Mouse (Mus musculus) CH12.LX (cell line): ENCODE measurements around the gene Ttc7b. TPM values are rescaled to one million over a fixed set of nuclear protein-coding genes. Genes with fewer than 3 reads are reported as not detected.

ENCODE experiments used
- DNase-seq: peaks from one replicate; pipeline ENCODE4 v3.0.0-alpha.2; 2013; ENCODE audit errors: extremely low read depth
- H3K27ac ChIP-seq: 2 replicates; pipeline ENCODE4 v1.5.1; 2012; ENCODE audit warnings: low read depth, mild to moderate bottlenecking, control low read depth, moderate library complexity; ENCODE audit not compliant: insufficient read depth
- H3K27me3 ChIP-seq: replicated peaks from 2 replicates; pipeline ENCODE3; 2012; ENCODE audit warnings: inconsistent platforms
- H3K36me3 ChIP-seq, 2 experiments: replicated peaks in 1 of 2; 2 replicates each; pipeline versions ENCODE3 to v1.6.1; 2012; ENCODE audit warnings: inconsistent platforms in 1 of 2, low read length in 1 of 2, mild to moderate bottlenecking in 1 of 2, mixed read lengths in 1 of 2, moderate library complexity in 1 of 2; ENCODE audit not compliant: control insufficient read depth in 1 of 2, insufficient read depth in 1 of 2
- H3K4me1 ChIP-seq, 2 experiments: 2 replicates each; pipeline ENCODE4 v1.6.1; 2012; ENCODE audit warnings: inconsistent platforms in 1 of 2, moderate library complexity in 1 of 2; ENCODE audit not compliant: insufficient read depth in 2 of 2, control insufficient read depth in 1 of 2
- H3K4me2 ChIP-seq: 2 replicates; pipeline ENCODE4 v1.6.1; 2012; ENCODE audit warnings: low read depth, mild to moderate bottlenecking, control low read depth; ENCODE audit not compliant: poor library complexity, insufficient read depth, severe bottlenecking
- H3K4me3 ChIP-seq, 3 experiments: fragments of 150-350 bp in 1 of 3; sonication (generic) in 1 of 3; replicated peaks in 1 of 3; 2 replicates each; pipeline versions ENCODE3 to v1.5.1; 2011 to 2012; ENCODE audit warnings: low read depth in 2 of 3, low read length in 2 of 3, mild to moderate bottlenecking in 2 of 3, moderate library complexity in 2 of 3, control low read depth in 1 of 3, improper control_type of control experiment in 1 of 3, inconsistent platforms in 1 of 3, mixed read lengths in 1 of 3; ENCODE audit not compliant: poor library complexity in 1 of 3
- H3K79me2 ChIP-seq: replicated peaks from 2 replicates; pipeline ENCODE4 v1.6.1; 2012; ENCODE audit warnings: mild to moderate bottlenecking, moderate library complexity; ENCODE audit not compliant: control insufficient read depth, poor library complexity, insufficient read depth, severe bottlenecking; ENCODE audit errors: extremely low read depth
- H3K9ac ChIP-seq: 2 replicates; pipeline ENCODE4 v1.6.1; 2012; ENCODE audit warnings: low read depth, mild to moderate bottlenecking, control low read depth, moderate library complexity; ENCODE audit not compliant: insufficient read depth
- H3K9me3 ChIP-seq: replicated peaks from 2 replicates; pipeline ENCODE3; 2012; ENCODE audit warnings: low read length, inconsistent platforms, mixed read lengths
- CHD1 ChIP-seq: IDR thresholded peaks from 2 replicates; pipeline ENCODE4 v1.6.1; 2012; ENCODE audit warnings: low read depth, low read length, improper control_type of control experiment, inconsistent platforms
- ELF1 ChIP-seq: IDR thresholded peaks from 2 replicates; pipeline ENCODE4 v1.6.1; 2014; ENCODE audit warnings: low read depth, mild to moderate bottlenecking, inconsistent platforms, low read length, improper control_type of control experiment
- ETS1 ChIP-seq: conservative IDR thresholded peaks from 2 replicates; pipeline ENCODE4 v1.6.1; 2012; ENCODE audit warnings: low read depth, mild to moderate bottlenecking, inconsistent platforms, low read length, improper control_type of control experiment, moderate library complexity
- GABPA ChIP-seq: IDR thresholded peaks from 2 replicates; pipeline ENCODE4 v1.6.1; 2012; ENCODE audit warnings: low read depth, low read length, improper control_type of control experiment, inconsistent platforms; ENCODE audit not compliant: insufficient replicate concordance
- IRF4 ChIP-seq: IDR thresholded peaks from 2 replicates; pipeline ENCODE4 v1.6.1; 2014; ENCODE audit warnings: low read depth, mild to moderate bottlenecking, inconsistent platforms, low read length, improper control_type of control experiment
- MAZ ChIP-seq: IDR thresholded peaks from 2 replicates; pipeline ENCODE4 v1.6.1; 2012; ENCODE audit warnings: low read depth, mild to moderate bottlenecking, inconsistent platforms, low read length, improper control_type of control experiment, moderate library complexity
- MEF2A ChIP-seq: IDR thresholded peaks from 2 replicates; pipeline ENCODE4 v1.6.1; 2014; ENCODE audit warnings: low read depth, mild to moderate bottlenecking, inconsistent platforms, low read length, improper control_type of control experiment, borderline replicate concordance
- MXI1 ChIP-seq: IDR thresholded peaks from 2 replicates; pipeline ENCODE4 v1.6.1; 2011; ENCODE audit warnings: mild to moderate bottlenecking, low read depth, low read length, improper control_type of control experiment
- POLR2A ChIP-seq: IDR thresholded peaks from 2 replicates; pipeline ENCODE4 v1.6.1; 2011; ENCODE audit warnings: low read depth, mild to moderate bottlenecking, improper control_type of control experiment, low read length
- RCOR1 ChIP-seq: conservative IDR thresholded peaks from 2 replicates; pipeline ENCODE4 v1.6.1; 2012; ENCODE audit warnings: low read depth, mild to moderate bottlenecking, inconsistent platforms, low read length, improper control_type of control experiment
- SIN3A ChIP-seq: IDR thresholded peaks from 2 replicates; pipeline ENCODE4 v1.6.1; 2012; ENCODE audit warnings: low read length, improper control_type of control experiment, inconsistent platforms
- TBP ChIP-seq: conservative IDR thresholded peaks from 2 replicates; pipeline ENCODE4 v1.6.1; 2011; ENCODE audit warnings: low read depth, low read length, improper control_type of control experiment
- UBTF ChIP-seq: IDR thresholded peaks from 2 replicates; pipeline ENCODE4 v1.6.1; 2012; ENCODE audit warnings: low read depth, mild to moderate bottlenecking, inconsistent platforms, low read length, improper control_type of control experiment, moderate library complexity
- ZC3H11A ChIP-seq: IDR thresholded peaks from 2 replicates; pipeline ENCODE4 v1.6.1; 2012; ENCODE audit warnings: low read depth, mild to moderate bottlenecking, inconsistent platforms, low read length, improper control_type of control experiment
- ZMIZ1 ChIP-seq: IDR thresholded peaks from 2 replicates; pipeline ENCODE4 v1.6.1; 2012; ENCODE audit warnings: low read depth, mild to moderate bottlenecking, inconsistent platforms, low read length, improper control_type of control experiment
- dilution Hi-C: fragments of 300-500 bp; cut with MboI; formaldehyde crosslinking; loops from 2 replicates; pipeline ENCODE4 v1.14.3; 2020; ENCODE audit warnings: low sequenced_read_pairs; ENCODE audit not compliant: extremely low pct_unique_long_range_greater_than_20kb, extremely low pct_ligation_motif_present
- in situ Hi-C: fragments of 300-500 bp; cut with MboI; formaldehyde crosslinking; loops from 3 replicates; pipeline ENCODE4 v1.14.3; 2019; ENCODE audit warnings: low sequenced_read_pairs, low pct_ligation_motif_present, low pct_unique_long_range_greater_than_20kb, mixed read lengths
- polyA plus RNA-seq: library from polyadenylated mRNA; unstranded; fragments of >175 nt; gene quantifications from 2 replicates; pipeline ENCODE4 v1.2.1, GENCODE M21; 2012; ENCODE audit warnings: low read depth; ENCODE audit not compliant: insufficient read length
- total RNA-seq, 2 experiments: library from RNA; depleted of rRNA; stranded (reverse); fragments of 300-350 nt in 1 of 2; fragments of >200 nt in 1 of 2; gene quantifications; 2 replicates each; pipeline ENCODE4 v1.2.3; 2012 to 2014

Gene Ttc7b
- total and polyA plus RNA-seq, 3 experiments, result 7.8 to 18.3 (median 12.7) TPM

DNA sequence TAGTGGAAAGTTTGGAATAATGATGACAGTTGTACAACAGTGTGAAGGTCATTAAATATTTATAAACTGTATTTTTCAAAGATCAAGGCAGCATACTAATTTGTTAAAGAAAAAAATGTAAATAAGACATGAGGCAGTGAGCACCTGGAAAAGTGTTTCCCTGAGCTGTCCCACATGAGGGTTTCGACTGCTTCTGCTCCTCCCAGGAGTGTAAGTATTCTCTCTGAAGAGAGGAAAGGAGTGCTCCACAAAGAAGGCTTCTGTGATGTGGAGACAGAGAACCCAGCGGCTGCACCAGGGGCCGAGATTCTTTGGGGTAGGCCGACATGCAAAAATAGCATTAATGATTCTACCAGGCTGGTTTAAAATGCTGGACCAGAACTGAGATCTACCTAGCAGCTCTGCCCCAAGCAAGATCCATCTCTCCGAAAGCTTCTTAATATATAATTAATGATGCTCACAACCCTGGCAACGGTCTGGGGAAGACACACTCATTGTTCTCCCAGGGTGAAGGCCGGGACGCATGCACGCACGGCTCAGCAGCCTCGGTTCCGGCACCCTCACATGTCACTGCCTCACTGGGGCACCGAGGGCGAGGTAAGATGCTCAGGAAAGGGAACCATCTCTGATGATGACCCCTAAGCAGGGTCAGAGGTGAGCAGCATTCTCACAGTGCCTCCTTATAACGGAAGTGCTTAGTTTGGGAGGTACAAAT lies 123.0 kb downstream of the Ttc7b start:
- dilution Hi-C loops (no loop called here), in situ Hi-C loops (no loop called here)
- Histone ChIP-seq H3K9me3 (no peaks in the 10 kb centered on the region), H3K9ac (no peak overlapping the region), H3K79me2 (no peaks in the 10 kb centered on the region), H3K4me1 (peaks cover 6 to 30% of the 10 kb centered on the region in 2 experiments), H3K4me2 (no peak overlapping the region), H3K36me3 (peaks cover 12 to 53% of the 10 kb centered on the region in 2 experiments), H3K27me3 (no peaks in the 10 kb centered on the region), H3K27ac (no peak overlapping the region), H3K4me3 (no peak overlapping the region)
- no peak for TF ChIP-seq ZMIZ1
- TF ChIP-seq ZC3H11A, result no peak
- no peak for DNase-seq

- dilution Hi-C loops, result no loop called here
- in situ Hi-C loops, result no loop called here
Measured at GRCm38 (mm10) chr12:100396806-100397205, 123.8 kb downstream of the Ttc7b start.

GRCm38 (mm10) chr12:100393532-100393931 lies 127.1 kb downstream of the Ttc7b start:
- in situ Hi-C loops, result no loop called here
- peaks cover 5 to 38% of the 10 kb centered on the region in 2 experiments for H3K36me3 ChIP-seq
- no peaks in the 10 kb centered on the region for H3K79me2 ChIP-seq
- H3K9me3 ChIP-seq, result no peaks in the 10 kb centered on the region
- H3K27me3 ChIP-seq, result no peaks in the 10 kb centered on the region
- H3K9ac ChIP-seq, result no peak overlapping the region
- no peak overlapping the region for H3K4me2 ChIP-seq
- no peak overlapping the region for H3K4me3 ChIP-seq
- TF ChIP-seq IRF4 (no peak), RCOR1 (no peak), POLR2A (no peak), UBTF (no peak), MAZ (no peak), ELF1 (no peak), CHD1 (no peak), ETS1 (no peak)
- H3K4me1 ChIP-seq, result peaks cover 6 to 20% of the 10 kb centered on the region in 2 experiments
- no peak for DNase-seq
- dilution Hi-C loops, result no loop called here
- H3K27ac ChIP-seq, result no peak overlapping the region

More at GRCm38 (mm10) chr12:100396806-100397205, 123.8 kb downstream of the Ttc7b start:
- Histone ChIP-seq H3K27me3 (no peaks in the 10 kb centered on the region), H3K9me3 (no peaks in the 10 kb centered on the region), H3K9ac (no peak overlapping the region), H3K27ac (no peak overlapping the region), H3K79me2 (no peaks in the 10 kb centered on the region)
- TF ChIP-seq TBP, result no peak
- TF ChIP-seq MXI1, result no peak
- no peak for TF ChIP-seq SIN3A
- TF ChIP-seq MEF2A, result no peak
- TF ChIP-seq GABPA, result no peak
- no peak for TF ChIP-seq MAZ
- no peak for TF ChIP-seq RCOR1
- TF ChIP-seq, all 38 proteins: peak for 0
- no peak overlapping the region for H3K4me3 ChIP-seq
- DNase-seq, result no peak
- no peak overlapping the region for H3K4me2 ChIP-seq
- H3K4me1 ChIP-seq, result peaks cover 6 to 30% of the 10 kb centered on the region in 2 experiments
- H3K36me3 ChIP-seq, result peaks cover 14 to 53% of the 10 kb centered on the region in 2 experiments
